Mouse (Mus musculus) urinary bladder, postnatal 25 days (tissue): ENCODE data around the gene Prkch.

Source experiments
- DNase-seq: peaks from one replicate; pipeline ENCODE4 v3.0.0; 2022; ENCODE audit warnings: low spot score

The Prkch gene

DNA sequence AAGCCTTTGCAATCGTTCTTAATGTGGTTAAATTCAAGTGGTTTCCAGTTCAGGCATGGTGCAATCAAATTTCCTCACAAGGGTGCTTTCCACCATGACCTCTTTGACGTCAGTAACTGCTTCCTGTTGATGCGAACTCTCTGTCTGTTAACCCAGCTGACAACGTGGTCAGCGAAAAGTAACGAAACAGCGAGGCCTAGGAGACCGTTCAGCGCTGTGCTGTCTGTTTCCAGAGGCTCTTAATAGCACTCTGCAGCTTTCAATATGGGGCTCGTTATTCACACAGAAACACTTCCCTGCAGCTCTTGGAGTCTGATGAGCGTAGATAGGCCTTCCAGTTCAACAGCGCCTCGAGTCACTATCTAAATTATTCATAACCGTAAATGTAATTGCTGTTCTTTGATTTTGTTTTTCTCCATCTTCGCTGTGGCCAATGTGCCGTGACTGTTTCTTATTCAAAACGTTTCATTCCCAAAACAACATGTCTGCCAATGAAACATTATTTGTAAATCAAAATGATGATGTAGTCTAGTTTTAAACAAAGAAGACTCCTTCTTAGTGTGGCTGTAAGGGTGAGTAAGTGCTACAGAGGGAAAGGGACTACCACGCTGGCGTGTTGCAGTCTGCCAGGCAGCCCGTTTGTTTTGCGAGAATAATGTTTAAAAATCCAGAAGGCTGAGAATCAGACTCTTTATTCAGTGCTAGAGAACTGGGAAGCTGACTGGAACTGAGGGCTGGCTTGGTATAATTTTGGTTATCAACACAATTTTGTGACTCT is 131.5 kb downstream of the Prkch start:
- no peak for DNase-seq

- no peak for DNase-seq
Measured at GRCm38 (mm10) chr12:73718036-73718435, 133.4 kb downstream of the Prkch start.

DNA sequence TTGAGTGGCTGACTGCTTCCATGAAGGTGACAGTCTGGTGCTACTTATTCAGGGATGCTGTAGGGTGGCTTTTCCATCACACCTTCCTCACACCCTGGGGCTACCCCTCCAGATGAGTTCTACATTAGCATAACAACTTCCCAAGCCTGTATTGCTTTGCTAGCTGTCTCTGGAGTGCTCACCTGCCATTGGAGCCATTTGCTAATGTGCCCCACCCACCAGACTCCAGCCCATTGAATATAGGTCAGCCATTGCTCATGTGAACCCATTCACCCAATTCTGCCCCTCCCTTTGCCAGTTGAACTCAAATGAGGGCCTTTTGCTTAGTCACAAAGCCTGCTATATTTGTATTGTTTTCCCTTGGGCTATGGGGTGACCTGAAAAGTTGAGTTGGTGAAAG is 135.2 kb downstream of the Prkch start:
- DNase-seq, result no peak

DNA sequence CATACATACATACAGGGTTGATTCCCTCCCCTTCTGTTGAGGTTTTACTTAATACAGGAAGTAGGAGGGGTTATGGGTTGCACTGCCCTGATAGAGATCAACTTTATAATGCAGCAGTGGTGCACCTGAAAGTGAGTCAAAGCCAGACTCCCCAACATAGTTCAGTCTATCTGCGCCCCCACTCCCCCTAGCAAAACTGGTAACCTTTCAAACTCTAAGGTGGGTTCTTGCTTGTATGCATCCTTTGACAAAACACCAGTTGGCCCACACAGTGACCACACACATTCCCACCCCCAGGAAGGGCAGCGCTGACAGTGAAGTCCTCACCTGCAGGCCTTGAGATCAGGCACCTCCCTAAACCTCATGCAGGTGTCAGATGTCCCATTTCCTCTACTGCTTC is 135.9 kb downstream of the Prkch start:
- no peak for DNase-seq

- no peak for DNase-seq
Measured at GRCm38 (mm10) chr12:73722060-73722459, 137.5 kb downstream of the Prkch start.

DNA sequence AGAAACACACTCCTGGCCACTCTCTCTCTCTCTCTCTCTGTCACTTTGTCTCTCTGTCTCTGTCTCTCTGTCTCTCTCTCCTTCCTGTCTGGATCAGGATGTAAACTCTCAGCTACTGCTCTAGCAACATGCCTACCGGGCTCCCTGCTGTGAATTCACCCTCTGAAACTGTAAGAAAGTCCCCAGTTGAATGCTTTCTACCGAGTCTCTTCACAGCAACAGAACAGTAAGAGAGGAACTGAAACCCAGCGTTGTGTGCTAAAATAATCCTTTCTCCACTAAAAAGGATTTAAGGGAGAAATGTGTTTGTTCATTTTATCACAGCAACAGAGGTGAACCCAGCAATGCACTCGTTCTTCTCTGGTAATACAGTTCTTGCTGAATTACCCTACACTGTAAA is 138.5 kb downstream of the Prkch start:
- DNase-seq, result no peak

- DNase-seq, result no peak
Measured at GRCm38 (mm10) chr12:73723887-73724286, 139.3 kb downstream of the Prkch start.

GRCm38 (mm10) chr12:73725825-73726604 is 141.4 kb downstream of the Prkch start:
- no peak for DNase-seq

DNA sequence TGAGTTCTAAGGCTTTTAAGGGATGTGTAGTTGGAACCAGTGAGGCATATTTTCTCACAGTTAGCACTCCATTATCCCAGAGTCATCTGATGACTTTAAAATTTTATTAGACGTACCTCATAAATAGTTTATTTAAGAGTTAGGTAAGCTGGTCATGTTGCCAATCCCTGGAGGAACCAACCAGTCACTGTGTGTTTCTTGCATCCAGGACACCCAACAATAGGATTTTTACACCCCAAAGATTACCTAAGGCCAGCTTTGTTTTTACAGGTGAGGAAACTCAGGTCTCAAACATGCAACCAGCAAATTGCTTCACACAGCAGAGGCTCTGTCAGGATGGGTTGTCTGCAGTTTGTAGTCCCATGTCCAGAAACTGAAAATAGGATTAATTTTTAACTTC is 142.4 kb downstream of the Prkch start:
- no peak for DNase-seq

DNA sequence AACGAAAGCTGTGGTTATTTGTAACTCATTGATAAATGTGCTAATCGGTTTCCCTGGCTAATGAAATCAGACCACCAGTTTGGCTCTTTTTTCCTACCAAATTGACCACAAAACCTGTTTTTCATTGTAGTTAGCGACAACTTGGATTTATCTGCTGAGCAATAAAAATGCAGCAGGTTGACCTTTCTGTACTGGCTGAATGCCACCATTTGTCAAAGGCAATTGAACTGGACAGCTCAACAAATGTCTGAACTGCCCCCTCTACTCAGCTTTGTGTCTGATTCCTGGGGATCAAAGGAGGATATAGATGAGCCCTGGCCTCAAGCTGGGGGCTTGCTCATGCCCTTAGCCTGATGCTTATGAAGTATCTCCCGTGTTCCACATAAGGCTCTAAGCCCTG is 146.0 kb downstream of the Prkch start:
- no peak for DNase-seq

GRCm38 (mm10) chr12:73731093-73731492 is 146.5 kb downstream of the Prkch start:
- no peak for DNase-seq

DNA sequence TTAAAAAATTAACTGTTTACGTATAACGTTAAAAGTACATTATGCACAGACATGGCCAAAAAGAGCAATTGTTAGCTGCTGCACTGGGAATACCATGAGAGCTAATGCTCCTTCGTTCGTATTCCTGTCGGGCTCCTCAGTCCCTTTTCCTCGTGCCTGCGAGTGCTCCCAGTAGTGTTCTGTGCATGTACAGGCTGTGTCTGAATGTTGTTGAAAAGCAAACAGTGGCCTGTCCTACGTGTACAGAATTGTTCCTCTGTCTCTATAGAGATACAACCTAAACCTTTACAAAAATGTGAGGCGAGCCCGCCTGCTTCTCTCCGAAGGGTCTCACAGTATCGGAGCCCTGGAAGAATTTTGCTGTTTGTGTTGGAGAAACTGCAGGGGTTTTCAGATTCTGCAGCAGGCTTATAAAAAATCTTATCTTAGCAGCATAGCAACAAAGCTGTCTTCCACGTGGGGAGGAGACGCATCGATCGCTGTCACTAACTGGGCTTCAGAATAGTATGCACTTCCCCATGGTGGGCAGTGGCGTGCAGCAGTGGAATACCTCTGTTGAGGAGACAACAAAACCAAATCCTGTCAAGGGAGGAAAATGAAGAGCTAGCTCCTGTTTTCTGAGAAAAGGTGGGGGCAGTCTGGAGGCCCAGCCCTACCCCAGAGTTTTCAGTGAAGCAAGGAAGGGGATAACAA is 147.4 kb downstream of the Prkch start:
- DNase-seq, result no peak

DNA sequence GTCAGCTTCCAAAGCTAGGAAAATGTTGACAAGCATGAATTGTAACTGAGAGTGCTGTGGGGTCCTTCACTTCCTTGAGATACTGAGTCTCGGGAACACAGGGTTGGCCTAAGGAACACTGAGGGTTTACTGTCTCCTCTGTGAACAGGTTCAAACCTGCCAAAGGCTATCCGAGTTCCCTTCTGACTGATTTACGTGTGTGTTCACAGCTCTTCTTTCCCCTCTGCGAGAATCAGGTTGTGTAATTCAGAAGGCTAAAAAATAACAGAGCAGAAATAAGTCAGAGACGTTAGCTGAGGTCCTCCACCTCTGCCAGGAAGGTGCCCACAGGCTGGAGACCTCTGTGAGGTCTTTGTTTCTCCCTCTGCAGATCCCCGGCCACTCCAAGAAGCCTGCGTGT is 148.3 kb downstream of the Prkch start:
- DNase-seq, result no peak

GRCm38 (mm10) chr12:73736931-73737330 is 152.3 kb downstream of the Prkch start:
- DNase-seq, result no peak

DNA sequence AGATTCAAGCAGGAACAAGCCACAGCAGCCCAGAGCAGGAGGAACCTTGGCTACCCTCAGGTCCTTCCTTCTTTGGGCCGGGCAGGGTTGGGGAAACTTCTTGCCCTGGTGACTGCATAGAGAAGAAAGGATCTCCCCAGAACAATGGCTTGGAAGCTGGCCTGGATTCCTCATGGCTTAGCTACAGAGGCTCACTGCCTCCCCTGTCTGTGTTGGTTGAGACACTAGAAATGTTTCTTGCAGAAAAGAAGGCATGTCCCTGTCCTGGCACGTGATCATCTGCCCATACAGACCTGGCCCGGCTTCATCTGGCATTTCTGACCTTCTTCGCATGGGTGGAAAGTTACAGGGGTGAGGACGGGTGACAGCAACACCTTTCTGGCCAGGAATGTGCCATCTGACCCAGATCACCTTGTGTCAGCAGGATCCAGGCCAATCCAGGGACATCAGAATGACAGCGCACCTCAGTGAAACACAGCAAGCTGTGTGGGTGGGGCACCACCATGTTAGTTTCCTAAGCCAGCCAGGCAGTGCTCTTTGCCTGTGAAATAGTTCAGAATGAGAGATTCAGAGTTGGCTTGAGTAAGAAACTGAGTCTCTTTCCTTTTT is 155.1 kb downstream of the Prkch start:
- no peak for DNase-seq

GRCm38 (mm10) chr12:73742577-73742976 is 158.0 kb downstream of the Prkch start:
- DNase-seq, result no peak

DNA sequence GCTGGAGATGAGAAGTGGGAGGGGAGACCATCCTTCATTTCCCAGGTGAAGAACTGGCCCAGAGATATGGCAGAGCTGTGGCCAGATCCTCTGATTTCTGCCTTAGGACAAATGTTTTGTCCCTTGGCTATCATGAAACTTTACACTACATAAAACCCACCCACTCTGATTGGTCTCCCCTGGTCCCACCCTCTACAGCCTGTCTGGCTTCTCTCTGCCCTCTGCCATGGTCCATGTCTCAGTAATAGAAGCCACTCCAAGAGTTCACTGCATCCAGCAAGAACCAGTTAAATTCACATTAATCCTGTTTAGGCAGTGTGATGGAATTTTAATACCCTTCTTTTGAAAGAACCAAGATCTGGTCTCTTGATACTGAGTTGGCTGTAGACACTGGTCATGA is 158.5 kb downstream of the Prkch start:
- no peak for DNase-seq

- DNase-seq, result no peak
Measured at GRCm38 (mm10) chr12:73746072-73746471, 161.5 kb downstream of the Prkch start.

DNA sequence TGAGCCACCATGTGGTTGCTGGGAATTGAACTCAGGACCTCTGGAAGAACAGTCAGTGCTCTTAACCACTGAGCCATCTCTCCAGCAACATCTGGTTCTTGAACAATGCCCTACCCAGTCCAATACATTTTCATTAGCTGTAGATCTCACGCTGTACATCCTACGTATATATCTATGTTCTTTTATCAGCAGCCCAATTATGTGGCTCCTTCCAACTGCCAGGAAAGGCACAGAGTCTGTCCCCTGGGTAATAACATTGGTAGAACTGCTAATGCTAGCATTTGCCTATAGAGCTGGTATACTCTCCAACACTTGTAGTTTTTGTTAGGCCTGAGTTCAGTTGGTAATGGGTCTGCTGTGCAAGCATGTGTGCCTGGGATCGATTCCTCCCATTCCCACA is 163.8 kb downstream of the Prkch start:
- DNase-seq, result no peak

- DNase-seq, result no peak
Measured at GRCm38 (mm10) chr12:73754476-73755150, 170.0 kb downstream of the Prkch start.

- peak; percentile 41 for DNase-seq
Measured at GRCm38 (mm10) chr12:73755646-73756045, 171.1 kb downstream of the Prkch start.

GRCm38 (mm10) chr12:73756527-73756926 is 171.9 kb downstream of the Prkch start:
- no peak for DNase-seq
